Mouse (Mus musculus) spleen, adult 2 months (tissue): Measurements from ENCODE around the gene Mycbpap. TPM values are rescaled to one million over a fixed set of nuclear protein-coding genes. Genes with fewer than 3 reads are reported as not detected.

Experiments
- DNase-seq, 2 experiments: peaks; one replicate each; pipeline versions ENCODE4 v3.0.0 to v3.0.0-alpha.2; 2012 to 2021; ENCODE audit warnings: low spot score in 2 of 2, low read depth in 1 of 2
- H3K27ac ChIP-seq: fragments of 200-500 bp; 2 replicates; pipeline ENCODE4 v1.5.1; 2012; ENCODE audit warnings: low read length, inconsistent platforms; ENCODE audit not compliant: insufficient read depth
- H3K27me3 ChIP-seq: fragments of 200-500 bp; 2 replicates; pipeline ENCODE4 v1.6.1; 2012; ENCODE audit warnings: mild to moderate bottlenecking, moderate library complexity, low read length, inconsistent platforms; ENCODE audit not compliant: control insufficient read depth, insufficient read depth
- H3K36me3 ChIP-seq: fragments of 200-500 bp; 2 replicates; pipeline ENCODE4 v1.6.1; 2012; ENCODE audit warnings: mild to moderate bottlenecking, low read length, inconsistent platforms; ENCODE audit not compliant: control insufficient read depth, insufficient read depth
- H3K4me1 ChIP-seq: fragments of 200-500 bp; 2 replicates; pipeline ENCODE4 v1.6.1; 2011; ENCODE audit warnings: inconsistent platforms; ENCODE audit not compliant: control insufficient read depth, insufficient read depth, insufficient read length
- H3K4me3 ChIP-seq: fragments of 200-500 bp; 2 replicates; pipeline ENCODE4 v1.5.1; 2011; ENCODE audit warnings: mild to moderate bottlenecking, inconsistent platforms; ENCODE audit not compliant: insufficient read depth, insufficient read length; ENCODE audit errors: extremely low read depth
- CTCF ChIP-seq: fragments of 200-500 bp; IDR thresholded peaks from 2 replicates; pipeline ENCODE4 v1.5.1; 2011; ENCODE audit warnings: mild to moderate bottlenecking, inconsistent platforms; ENCODE audit not compliant: insufficient read depth, insufficient read length, insufficient replicate concordance; ENCODE audit errors: extremely low read depth
- POLR2A ChIP-seq: fragments of 200-500 bp; IDR thresholded peaks from 2 replicates; pipeline ENCODE4 v1.6.1; 2011; ENCODE audit warnings: low read depth, low read length, inconsistent platforms
- WGBS: fragments of 180-500 bp; shearing (Covaris S2); methylation state at CpG from one replicate; pipeline ENCODE4 v1.1.7; 2018; 5-methylcytosine and 5-hydroxymethylcytosine counted together
- polyA plus RNA-seq: library from polyadenylated mRNA; depleted of rRNA; stranded (reverse); fragments of >200 nt; gene quantifications from 2 replicates; pipeline ENCODE4 v1.2.3, GENCODE M21; 2012

Mycbpap gene
- polyA plus RNA-seq, 1 experiment = 0.06 TPM

DNA sequence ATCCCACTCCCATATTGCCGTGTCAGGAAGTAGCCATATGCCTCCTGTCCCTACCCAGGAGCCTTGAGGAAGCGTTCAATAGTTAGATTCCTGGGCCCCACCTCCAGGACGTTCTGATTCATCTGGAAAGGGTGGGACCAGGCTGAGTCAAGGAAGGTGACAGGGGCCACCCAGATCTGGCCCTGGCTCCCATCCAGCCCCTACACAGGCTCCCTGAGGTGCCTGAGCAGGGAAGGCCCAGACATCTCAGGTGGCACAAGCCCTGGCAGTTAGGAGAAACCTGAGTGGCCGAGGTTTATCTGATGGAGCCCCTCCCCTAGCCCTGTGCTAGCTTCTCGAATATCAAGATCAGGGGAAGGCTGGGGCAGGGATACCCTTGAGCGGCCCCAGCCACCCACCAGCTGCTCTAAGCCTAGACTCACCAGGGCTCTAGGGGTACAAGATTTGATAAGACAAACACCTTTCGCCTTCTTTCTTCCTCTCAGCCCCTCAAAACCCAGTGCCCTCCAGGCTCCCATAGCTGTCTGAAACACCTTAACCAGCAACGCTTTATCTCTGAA is 17.3 kb upstream of the Mycbpap start:
- no peak overlapping the region for H3K27ac ChIP-seq
- TF ChIP-seq POLR2A (no peak), CTCF (no peak)
- no peaks in the 10 kb centered on the region for H3K4me1 ChIP-seq
- H3K4me3 ChIP-seq = no peak overlapping the region
- DNase-seq = no peak
- no peaks in the 10 kb centered on the region for H3K27me3 ChIP-seq
- WGBS = 85% methylated on average over 8 of the region's 8 CpGs
- 0 out of 2 replicates have a peak, but pooled peaks cover 2% of the 10 kb centered on the region for H3K36me3 ChIP-seq

DNA sequence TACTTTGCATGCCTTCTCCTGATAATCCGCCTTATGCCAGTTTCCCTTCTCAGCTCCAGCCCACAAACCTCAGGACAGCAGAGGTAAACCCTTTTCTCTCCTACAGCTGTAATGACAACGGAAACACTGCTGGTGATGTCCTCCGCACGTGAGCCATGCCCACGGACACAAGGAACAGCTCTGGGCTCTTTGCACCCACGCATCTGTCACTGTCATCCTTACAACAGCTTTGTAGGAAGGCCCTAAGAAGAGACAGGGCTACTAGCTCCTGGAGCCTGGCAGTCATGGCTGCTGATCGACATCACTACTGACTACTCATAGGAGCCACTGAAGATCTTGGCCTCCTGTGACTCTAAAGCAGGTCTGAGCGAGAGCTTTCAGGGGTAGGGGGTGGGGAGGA is 11.6 kb upstream of the Mycbpap start:
- H3K4me3 ChIP-seq = no peak overlapping the region
- H3K4me1 ChIP-seq = no peaks in the 10 kb centered on the region
- no peak for DNase-seq
- 92% methylated on average over 8 of the region's 8 CpGs for WGBS
- TF ChIP-seq POLR2A = no peak
- no peak for TF ChIP-seq CTCF
- no peak overlapping the region for H3K27ac ChIP-seq
- H3K36me3 ChIP-seq = no peaks in the 10 kb centered on the region
- H3K27me3 ChIP-seq = no peaks in the 10 kb centered on the region

DNA sequence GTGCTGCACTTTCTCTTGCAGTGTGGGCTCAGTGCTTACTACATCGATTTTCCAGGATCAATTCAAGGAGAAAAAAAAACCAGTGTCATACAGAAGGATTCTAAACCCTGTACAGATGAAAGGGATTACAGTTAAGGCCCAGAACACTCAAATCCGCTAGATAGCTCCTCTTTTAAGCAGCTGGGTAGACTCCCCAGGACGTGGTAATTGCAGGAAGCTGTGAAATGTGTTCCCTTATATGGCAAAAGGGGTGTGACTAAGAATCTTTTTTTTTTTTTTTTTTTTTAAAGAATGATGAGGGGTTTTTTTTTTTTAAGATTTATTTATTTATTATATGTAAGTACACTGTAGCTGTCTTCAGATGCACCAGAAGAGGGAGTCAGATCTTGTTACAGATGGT is 7.3 kb upstream of the Mycbpap start:
- Histone ChIP-seq H3K27ac (no peak overlapping the region), H3K27me3 (no peaks in the 10 kb centered on the region), H3K36me3 (no peaks in the 10 kb centered on the region), H3K4me1 (no peaks in the 10 kb centered on the region), H3K4me3 (no peak overlapping the region)
- WGBS = 49% methylated on average over 3 of the region's 3 CpGs
- no peak for DNase-seq
- no peak for TF ChIP-seq CTCF
- no peak for TF ChIP-seq POLR2A

DNA sequence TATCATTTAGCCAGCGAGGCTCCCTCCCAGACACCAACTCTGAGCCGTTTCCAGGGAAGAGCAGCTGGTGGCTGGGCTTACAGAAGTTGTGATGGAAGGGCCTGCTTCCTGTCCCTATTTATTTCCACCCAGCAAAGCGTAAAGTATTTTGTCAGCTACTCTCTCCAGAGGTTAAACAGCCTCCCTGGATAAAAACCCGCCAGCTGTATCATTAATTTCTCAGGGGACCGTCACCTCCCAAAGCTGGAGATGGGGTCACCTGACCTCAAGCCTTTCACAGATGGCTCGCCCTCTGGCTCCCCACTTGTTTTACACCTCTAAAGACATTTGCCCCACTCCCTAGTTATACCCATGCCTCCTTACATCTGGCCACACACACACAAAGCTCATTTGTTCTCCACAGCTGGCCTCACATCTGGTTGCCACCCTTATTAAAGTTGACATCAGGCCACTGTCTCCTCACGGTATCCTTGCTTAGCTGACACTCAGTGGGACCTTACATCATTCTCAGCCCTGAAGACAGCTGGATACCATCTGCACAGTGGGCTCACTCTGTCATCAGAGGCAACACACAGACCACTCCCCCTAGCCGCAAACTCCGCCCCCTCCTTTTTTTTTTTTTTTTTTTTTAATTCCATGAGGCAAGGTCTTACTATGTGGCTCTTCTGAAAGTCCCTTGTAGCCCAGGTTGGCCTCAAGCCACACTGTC is 4.8 kb upstream of the Mycbpap start:
- Histone ChIP-seq H3K4me1 (no peaks in the 10 kb centered on the region), H3K36me3 (no peaks in the 10 kb centered on the region), H3K27me3 (no peaks in the 10 kb centered on the region), H3K4me3 (no peak overlapping the region), H3K27ac (no peak overlapping the region)
- DNase-seq = no peak
- TF ChIP-seq POLR2A (no peak), CTCF (no peak)
- 57% methylated on average over 9 of the region's 9 CpGs for WGBS

DNA sequence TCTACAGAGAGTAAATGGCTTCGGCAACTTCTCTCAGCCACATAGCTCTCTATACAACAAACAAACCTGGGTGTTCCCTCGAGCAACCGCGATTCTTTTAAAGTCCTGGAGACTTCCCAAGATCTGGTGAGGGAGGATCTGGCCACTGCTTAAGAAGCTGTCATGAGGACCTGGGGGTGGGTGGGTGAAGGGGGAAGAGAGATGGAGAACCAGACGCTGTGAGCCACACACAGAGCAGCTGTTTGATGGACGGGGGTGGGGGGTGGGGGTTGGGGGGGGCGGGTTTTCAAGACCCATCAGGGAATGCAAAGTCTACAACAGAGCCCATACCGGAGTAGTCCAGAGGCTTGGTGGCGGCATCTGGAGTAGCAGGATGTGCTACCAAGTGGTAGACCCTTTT is 8.1 kb downstream of the Mycbpap start:
- TF ChIP-seq CTCF (no peak), POLR2A (no peak)

DNA sequence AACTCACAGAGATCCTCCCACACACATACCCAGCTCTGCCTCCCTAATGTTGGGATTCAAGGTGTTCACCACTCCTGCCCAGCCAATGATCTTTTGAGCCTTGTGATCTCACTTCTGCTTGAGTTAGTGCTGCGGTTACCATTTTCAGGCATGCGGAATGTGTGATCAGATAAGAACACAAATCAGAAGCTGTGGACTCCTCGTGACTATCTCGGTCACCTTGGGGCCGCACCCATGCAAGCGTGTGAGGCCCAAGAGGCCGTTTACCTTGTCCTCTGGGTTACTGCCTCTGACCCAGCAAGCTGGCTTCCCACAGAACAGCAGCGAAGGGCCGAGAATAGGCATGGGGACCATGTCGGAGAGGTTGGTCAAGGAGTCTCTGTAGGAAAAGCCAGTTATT is 12.6 kb downstream of the Mycbpap start:
- no peak for TF ChIP-seq POLR2A
- no peak for TF ChIP-seq CTCF
- Histone ChIP-seq H3K36me3 (no peaks in the 10 kb centered on the region), H3K4me1 (no peaks in the 10 kb centered on the region), H3K4me3 (no peak overlapping the region), H3K27me3 (no peaks in the 10 kb centered on the region), H3K27ac (no peak overlapping the region)
- 93% methylated on average over 10 of the region's 10 CpGs for WGBS
- DNase-seq = no peak

More for the DNA sequence above, 8.1 kb downstream of the Mycbpap start:
- H3K4me3 ChIP-seq = no peak overlapping the region
- no peak for DNase-seq
- no peak overlapping the region for H3K27ac ChIP-seq
- no peaks in the 10 kb centered on the region for H3K27me3 ChIP-seq
- WGBS = 60% methylated on average over 9 of the region's 9 CpGs
- no peaks in the 10 kb centered on the region for H3K4me1 ChIP-seq
- no peaks in the 10 kb centered on the region for H3K36me3 ChIP-seq

DNA sequence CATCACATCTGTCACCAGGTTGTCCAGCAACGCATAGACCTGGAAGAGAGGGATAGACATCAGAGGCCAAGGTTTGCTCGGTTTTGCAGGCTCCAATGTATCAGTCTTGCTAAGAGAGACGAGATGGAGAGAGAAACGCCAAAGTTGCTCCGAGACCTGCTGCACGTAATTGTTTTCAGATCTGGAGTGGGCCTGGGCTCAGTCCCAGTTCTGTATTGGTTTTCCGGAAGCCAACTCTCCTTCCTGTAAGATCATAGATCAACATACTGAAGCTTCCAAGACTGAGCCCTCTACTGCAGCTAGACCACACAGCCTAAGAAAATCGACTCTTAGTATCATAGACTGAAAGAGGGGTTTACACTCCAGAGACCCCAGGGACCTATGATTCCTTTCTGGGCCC is 20.1 kb downstream of the Mycbpap start:
- H3K4me1 ChIP-seq = no peaks in the 10 kb centered on the region
- no peak for DNase-seq
- no peak overlapping the region for H3K27ac ChIP-seq
- H3K27me3 ChIP-seq = peaks cover 6% of the 10 kb centered on the region; the same call in 1 of the 2 replicates
- H3K4me3 ChIP-seq = no peak overlapping the region
- H3K36me3 ChIP-seq = no peaks in the 10 kb centered on the region
- TF ChIP-seq CTCF (no peak), POLR2A (no peak)
- WGBS = 83% methylated on average over 8 of the region's 8 CpGs
